ENCODE assay signal across 26 mouse cellular contexts in genomic region chr5:88268619-88269018, GRCm38 (mm10). TPM values are rescaled to one million over a fixed set of nuclear protein-coding genes. Genes with fewer than 3 reads are reported as not detected.
"Had no signal": no experiment of that assay in that cellular context is flagged by ENCODE, and none has a peak within 500 bp of the region (broad histone marks: within the 10 kb centered on the region; RNA-seq: fewer than 3 reads in every experiment).

Gm7714 (plus strand) TSS chr5:88268919.

- H3K9ac ChIP-seq: neural tube, embryonic 12.5 days; neural tube, embryonic 13.5 days; neural tube, embryonic 15.5 days; stomach, embryonic 15.5 days had no signal

- H3K27ac ChIP-seq: neural tube, embryonic 12.5 days; neural tube, embryonic 13.5 days; neural tube, embryonic 15.5 days; stomach, embryonic 15.5 days; stomach, postnatal 0 days had no signal

- H3K4me1 ChIP-seq: neural tube, embryonic 12.5 days; neural tube, embryonic 13.5 days; neural tube, embryonic 15.5 days; stomach, embryonic 15.5 days had no signal

- H3K4me3 ChIP-seq: neural tube, embryonic 12.5 days; neural tube, embryonic 13.5 days; neural tube, embryonic 15.5 days; stomach, embryonic 15.5 days had no signal

- H3K36me3 ChIP-seq: neural tube, embryonic 12.5 days; neural tube, embryonic 13.5 days; neural tube, embryonic 15.5 days; stomach, embryonic 15.5 days had no signal

- H3K27me3 ChIP-seq: neural tube, embryonic 12.5 days; neural tube, embryonic 13.5 days; neural tube, embryonic 15.5 days; stomach, embryonic 15.5 days had no signal

- DNase-seq: retina, postnatal 1 day; right cerebral cortex, adult 18-20 months; right cerebral cortex, postnatal 14 days; right cerebral cortex, postnatal 4 days; spleen, adult 18-20 months; thymus, adult 18-20 months; thymus, adult 2 months; thymus, postnatal 14 days; thymus, postnatal 25 days; thymus, postnatal 36 days; thymus, postnatal 4 days had no signal

- H3K9me3 ChIP-seq: neural tube, embryonic 12.5 days; neural tube, embryonic 13.5 days; neural tube, embryonic 15.5 days; stomach, embryonic 15.5 days had no signal

- H3K4me2 ChIP-seq: neural tube, embryonic 12.5 days; neural tube, embryonic 13.5 days; neural tube, embryonic 15.5 days; stomach, embryonic 15.5 days had no signal

RNA-seq across cellular contexts. Expression of gene Gm7714, which starts in this region (rescaled TPM):
- total RNA-seq: neutrophil, adult 5-6 weeks had no signal
- polyA plus RNA-seq: neural tube, embryonic 11.5 days; neural tube, embryonic 12.5 days; neural tube, embryonic 13.5 days; neural tube, embryonic 14.5 days; neural tube, embryonic 15.5 days; small intestine, adult 2 months; spleen, adult 2 months; stomach, embryonic 14.5 days; stomach, embryonic 15.5 days; stomach, embryonic 16.5 days; stomach, postnatal 0 days; testis, adult 2 months; thymus, adult 2 months; thymus, postnatal 0 days; urinary bladder, adult 2 months had no signal
